Mouse (Mus musculus): Measurements from ENCODE around the gene C130079G13Rik.
"Not testable (repeated sequence)": the region's sequence is repeated elsewhere in the genome, so short reads cannot be mapped to it uniquely, and the experiment has no call there.

Gene C130079G13Rik

DNA sequence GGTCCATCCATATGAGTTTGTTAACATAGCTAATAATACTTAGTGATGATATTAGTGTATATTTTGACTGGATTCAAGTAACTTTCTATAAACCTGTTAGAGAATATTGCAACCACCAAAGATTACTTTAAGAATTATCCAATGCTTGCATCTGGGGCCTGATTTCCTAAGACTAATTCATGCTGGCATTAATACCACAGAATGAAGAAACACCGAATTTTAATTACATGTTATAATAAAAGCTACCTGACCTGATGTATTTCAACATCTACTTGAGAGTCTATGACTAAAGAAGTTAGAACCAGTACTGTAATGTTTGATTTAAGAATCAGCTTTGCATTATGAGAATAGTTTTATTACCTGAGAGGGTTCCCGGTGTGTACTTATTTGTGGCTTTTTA lies at the start of gene C130079G13Rik:
C130079G13Rik (plus strand) TSS at position 301 of the 400 bp plus-strand sequence.
- no peak for DNase-seq (ENCODE audit: low spot score)

DNA sequence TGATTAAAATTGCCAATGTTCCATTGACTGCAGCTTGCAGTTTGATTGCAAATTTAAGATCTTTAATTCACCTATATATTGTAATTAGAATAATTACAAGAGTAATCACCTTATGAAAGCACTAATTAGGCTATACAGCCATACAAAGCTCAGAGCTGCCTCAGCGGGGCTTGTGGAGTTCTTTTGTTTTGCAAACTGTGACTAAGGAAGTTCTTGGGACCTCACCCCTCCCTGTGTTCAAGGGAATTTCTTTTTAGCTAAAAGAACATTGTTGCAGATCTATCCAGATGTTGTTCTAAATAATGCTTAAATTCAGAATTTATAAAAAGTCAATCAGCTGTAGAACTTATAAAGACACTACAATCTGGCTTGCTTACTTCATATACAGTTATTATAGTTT lies 47.4 kb upstream of the C130079G13Rik start:
- DNase-seq (ENCODE audit: low spot score), result not testable (repeated sequence)

DNA sequence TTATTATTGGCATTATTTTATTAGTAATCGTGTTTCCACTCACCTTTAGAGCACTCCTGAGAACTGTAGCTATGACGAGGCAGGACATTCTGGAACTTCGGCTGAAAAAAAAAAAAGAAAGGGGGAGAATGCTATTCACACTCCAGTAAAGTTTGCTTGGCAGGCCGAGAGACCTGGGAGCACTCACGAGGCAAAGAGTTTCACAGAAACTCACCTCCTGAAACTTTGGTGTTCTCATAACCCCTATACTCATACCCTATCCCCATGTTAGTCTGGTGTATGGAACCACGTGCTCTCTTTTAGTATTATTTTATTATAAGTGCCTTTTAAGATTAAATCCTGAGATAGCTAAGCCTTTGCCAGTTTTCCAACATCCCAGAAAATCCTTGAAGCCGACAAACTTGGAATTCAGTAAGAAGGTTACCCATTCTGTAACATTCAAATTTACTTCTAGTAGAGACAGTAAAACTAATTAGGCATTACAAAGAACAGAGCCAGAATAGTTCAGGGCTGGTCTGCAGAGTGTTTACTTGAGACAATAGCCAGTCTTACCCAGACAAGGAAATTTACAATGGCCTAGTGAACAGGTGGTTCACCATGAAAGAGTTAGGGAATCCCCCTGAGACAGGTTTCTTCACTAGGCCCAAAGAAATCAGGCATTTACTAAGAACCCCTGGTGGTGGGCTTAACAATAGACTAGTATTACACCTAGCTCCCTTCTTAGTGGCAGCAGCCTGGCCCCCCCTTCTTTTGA lies 45.0 kb upstream of the C130079G13Rik start:
- not testable (repeated sequence) for DNase-seq (ENCODE audit: low spot score)

DNA sequence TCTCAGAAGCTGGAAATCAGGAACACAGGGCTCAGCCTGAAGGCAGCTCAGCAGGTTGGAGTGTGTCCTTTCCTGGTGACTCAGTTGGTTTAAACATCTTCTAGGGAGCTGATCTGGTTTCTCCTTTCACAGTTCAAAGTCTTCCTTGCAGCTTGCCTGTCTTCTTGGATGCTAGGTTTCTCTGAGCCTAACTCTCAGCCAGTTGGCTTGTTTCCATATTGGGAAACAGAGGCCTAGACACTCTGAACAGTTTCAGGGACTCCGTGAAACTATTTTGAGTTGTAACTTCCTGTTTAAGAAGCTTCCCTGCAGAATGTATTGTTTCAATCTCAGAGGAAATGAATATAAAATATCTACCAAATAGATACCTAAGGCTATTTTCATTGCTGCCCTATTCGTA lies 31.7 kb upstream of the C130079G13Rik start:
- DNase-seq (ENCODE audit: low spot score), result no peak

DNA sequence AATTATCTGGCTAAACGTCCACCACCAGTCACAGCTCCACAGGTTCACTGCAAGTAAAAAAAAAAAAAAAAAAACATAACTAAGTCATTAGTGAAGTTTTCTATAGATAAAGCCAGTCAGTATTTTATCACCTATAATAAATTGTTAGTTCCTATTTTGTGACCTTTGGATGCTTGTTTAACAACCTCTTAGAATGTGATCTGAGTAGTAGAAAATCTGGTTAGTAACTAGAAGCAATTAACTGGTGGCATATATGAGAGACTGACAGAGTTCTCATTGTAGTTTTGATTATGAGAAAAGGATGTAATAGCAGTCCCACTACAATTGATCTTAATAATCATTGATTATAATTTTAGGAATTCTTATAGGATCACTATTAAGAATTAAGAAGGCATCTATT lies 9.6 kb downstream of the C130079G13Rik start:
- DNase-seq (ENCODE audit: low spot score), result no peak

DNA sequence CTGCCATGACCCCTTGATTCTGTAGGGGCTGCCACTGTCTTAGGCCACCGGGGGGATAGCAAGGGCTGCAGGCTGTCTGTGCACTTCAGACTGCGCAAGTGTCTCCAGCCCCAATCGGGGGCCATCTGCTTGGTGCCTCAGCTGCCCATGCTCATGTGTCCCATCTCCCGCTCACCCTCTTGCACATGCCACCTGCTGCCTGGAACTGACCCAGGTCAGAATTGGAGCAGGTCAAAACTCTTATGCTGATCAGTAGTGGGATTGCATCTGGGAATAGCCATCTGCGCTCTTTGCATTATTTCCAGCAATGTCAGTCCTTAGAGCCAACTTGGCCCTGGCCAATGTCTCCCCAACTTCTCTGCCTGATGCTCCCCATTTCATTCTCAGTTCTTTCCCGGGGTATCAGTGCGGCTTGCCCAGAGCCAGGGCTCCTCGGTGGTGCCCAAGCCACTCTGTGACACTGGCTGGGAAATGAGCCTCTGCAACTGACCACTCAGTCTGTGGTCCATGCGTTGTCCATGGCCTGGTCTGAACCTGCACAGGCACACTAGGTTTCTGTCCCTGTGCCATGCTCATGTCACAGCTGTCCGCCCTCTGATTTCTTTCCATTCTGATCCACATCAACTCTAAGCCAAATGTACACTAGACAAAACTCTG lies 22.4 kb downstream of the C130079G13Rik start:
- DNase-seq (ENCODE audit: low spot score), result no peak

DNA sequence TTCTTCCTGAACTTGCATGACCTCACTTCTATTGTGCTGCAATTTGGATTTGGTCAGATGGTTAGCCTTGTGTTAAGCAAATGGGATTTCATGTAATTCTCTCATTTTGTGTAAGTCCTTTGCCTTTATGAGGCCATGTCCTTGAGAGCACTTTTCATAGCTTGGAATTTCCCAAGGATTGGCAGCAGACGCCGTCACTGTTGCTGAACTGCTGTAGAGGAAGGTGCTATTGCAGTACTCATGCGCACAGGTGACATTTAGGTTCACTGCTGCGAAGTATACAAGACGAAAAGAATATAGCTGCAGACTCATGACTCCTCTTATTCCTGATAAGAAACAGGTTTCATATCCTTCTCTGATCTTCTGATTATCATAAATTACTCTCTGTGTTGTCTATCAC lies 45.9 kb downstream of the C130079G13Rik start:
- no peak for DNase-seq (ENCODE audit: low spot score)

DNA sequence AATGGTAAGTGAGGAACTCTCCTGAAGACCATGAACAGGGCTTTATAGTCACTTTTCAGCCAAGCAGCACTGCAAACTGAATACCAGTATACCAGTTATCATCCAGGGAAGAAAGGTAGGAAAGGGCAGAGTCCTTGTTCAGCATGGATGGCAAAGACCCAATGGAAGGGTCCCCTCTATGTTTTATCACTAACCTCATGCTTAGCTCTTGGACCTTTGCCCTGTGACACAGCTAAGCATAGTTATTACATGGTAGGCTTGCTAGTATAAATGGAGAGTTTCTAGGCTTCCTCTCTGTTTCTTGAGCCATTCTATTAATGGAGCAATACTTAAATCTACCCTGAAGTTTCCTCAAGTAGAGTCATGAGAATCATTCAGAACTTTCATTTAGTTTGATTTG lies 49.6 kb downstream of the C130079G13Rik start:
- no peak for DNase-seq (ENCODE audit: low spot score)
